Mouse (Mus musculus) MEL (cell line): Measurements from ENCODE around the gene Pla2g4c. TPM values are rescaled to one million over a fixed set of nuclear protein-coding genes. Genes with fewer than 3 reads are reported as not detected.

ENCODE experiments used
- DNase-seq: peaks from one replicate; pipeline ENCODE4 v3.0.0; 2011; ENCODE audit warnings: low read depth, low spot score
- H3K27ac ChIP-seq: 2 replicates; pipeline ENCODE4 v1.5.1; 2012; ENCODE audit warnings: low read depth, mild to moderate bottlenecking, control low read depth, low read length, moderate library complexity; ENCODE audit not compliant: control insufficient read depth
- H3K27me3 ChIP-seq, 2 experiments: fragments of 150-350 bp in 1 of 2; sonication (generic) in 1 of 2; 2 replicates each; pipeline ENCODE4 v1.6.1; 2012; ENCODE audit warnings: low read length in 2 of 2, mild to moderate bottlenecking in 2 of 2, improper control_type of control experiment in 1 of 2, moderate library complexity in 1 of 2; ENCODE audit not compliant: insufficient read depth in 2 of 2, control insufficient read depth in 1 of 2
- H3K36me3 ChIP-seq, 2 experiments: 2 replicates each; pipeline ENCODE4 v1.6.1; 2012 to 2014; ENCODE audit warnings: low read length in 2 of 2, improper control_type of control experiment in 1 of 2, inconsistent platforms in 1 of 2, mild to moderate bottlenecking in 1 of 2; ENCODE audit not compliant: insufficient read depth in 2 of 2, control insufficient read depth in 1 of 2
- H3K4me1 ChIP-seq, 2 experiments: fragments of 150-350 bp in 1 of 2; sonication (generic) in 1 of 2; 2 replicates each; pipeline ENCODE4 v1.6.1; 2012; ENCODE audit warnings: low read length in 2 of 2, improper control_type of control experiment in 1 of 2, mild to moderate bottlenecking in 1 of 2; ENCODE audit not compliant: insufficient read depth in 2 of 2, control insufficient read depth in 1 of 2
- H3K4me3 ChIP-seq, 2 experiments: fragments of 150-350 bp in 1 of 2; sonication (generic) in 1 of 2; 2 replicates each; pipeline ENCODE4 v1.5.1; 2012; ENCODE audit warnings: low read depth in 2 of 2, low read length in 2 of 2, mild to moderate bottlenecking in 2 of 2, moderate library complexity in 2 of 2, control low read depth in 1 of 2, improper control_type of control experiment in 1 of 2; ENCODE audit not compliant: control insufficient read depth in 1 of 2, insufficient read depth in 1 of 2
- H3K79me2 ChIP-seq: 2 replicates; pipeline ENCODE4 v1.6.1; 2012; ENCODE audit warnings: mild to moderate bottlenecking, low read length, moderate library complexity; ENCODE audit not compliant: control insufficient read depth, poor library complexity, insufficient read depth
- H3K9ac ChIP-seq: 2 replicates; pipeline ENCODE4 v1.6.1; 2012; ENCODE audit warnings: low read depth, mild to moderate bottlenecking, control low read depth, low read length, moderate library complexity; ENCODE audit not compliant: control insufficient read depth, poor library complexity, severe bottlenecking
- H3K9me3 ChIP-seq: fragments of 150-350 bp; sonication (generic); replicated peaks from 2 replicates; pipeline ENCODE4 v1.6.1; 2012; ENCODE audit warnings: mild to moderate bottlenecking, low read length, improper control_type of control experiment, moderate library complexity; ENCODE audit not compliant: insufficient read depth
- BHLHE40 ChIP-seq: IDR thresholded peaks from 2 replicates; pipeline ENCODE4 v1.6.1; 2012; ENCODE audit warnings: low read depth, mild to moderate bottlenecking, inconsistent platforms, low read length, improper control_type of control experiment, borderline replicate concordance
- CHD1 ChIP-seq: IDR thresholded peaks from 2 replicates; pipeline ENCODE4 v1.6.1; 2012; ENCODE audit warnings: low read depth, mild to moderate bottlenecking, inconsistent platforms, low read length, improper control_type of control experiment
- CTCF ChIP-seq, 3 experiments: IDR thresholded peaks in 2 of 3; conservative IDR thresholded peaks in 1 of 3; 2 replicates each; pipeline ENCODE4 v1.5.1; 2011 to 2012; ENCODE audit warnings: low read length in 3 of 3, low read depth in 2 of 3, mild to moderate bottlenecking in 2 of 3, improper control_type of control experiment in 1 of 3, inconsistent platforms in 1 of 3, mixed read lengths in 1 of 3, moderate library complexity in 1 of 3; ENCODE audit not compliant: control insufficient read depth in 1 of 3, insufficient read depth in 1 of 3, poor library complexity in 1 of 3, severe bottlenecking in 1 of 3
- E2F4 ChIP-seq: IDR thresholded peaks from 2 replicates; pipeline ENCODE4 v1.6.1; 2011; ENCODE audit warnings: low read depth, low read length, improper control_type of control experiment, borderline replicate concordance
- EP300 ChIP-seq, 2 experiments: IDR thresholded peaks; 2 replicates each; pipeline ENCODE4 v1.6.1; 2011; ENCODE audit warnings: improper control_type of control experiment in 2 of 2, low read length in 2 of 2, low read depth in 1 of 2, mild to moderate bottlenecking in 1 of 2
- ETS1 ChIP-seq: IDR thresholded peaks from 2 replicates; pipeline ENCODE4 v1.6.1; 2012; ENCODE audit warnings: low read depth, mild to moderate bottlenecking, inconsistent platforms, low read length, improper control_type of control experiment, moderate library complexity
- GABPA ChIP-seq: IDR thresholded peaks from 2 replicates; pipeline ENCODE4 v1.6.1; 2012; ENCODE audit warnings: low read depth, mild to moderate bottlenecking, inconsistent platforms, low read length, improper control_type of control experiment, moderate library complexity
- GATA1 ChIP-seq: IDR thresholded peaks from 2 replicates; pipeline ENCODE4 v1.6.1; 2011; ENCODE audit warnings: low read depth, low read length, improper control_type of control experiment
- HCFC1 ChIP-seq: IDR thresholded peaks from 2 replicates; pipeline ENCODE4 v1.6.1; 2012; ENCODE audit warnings: low read depth, mild to moderate bottlenecking, inconsistent platforms, low read length, improper control_type of control experiment, moderate library complexity
- MAFK ChIP-seq: IDR thresholded peaks from 2 replicates; pipeline ENCODE4 v1.6.1; 2011; ENCODE audit warnings: low read depth, mild to moderate bottlenecking, low read length, improper control_type of control experiment, borderline replicate concordance
- MAZ ChIP-seq: IDR thresholded peaks from 2 replicates; pipeline ENCODE4 v1.6.1; 2012; ENCODE audit warnings: low read depth, mild to moderate bottlenecking, inconsistent platforms, low read length, improper control_type of control experiment
- MEF2A ChIP-seq: IDR thresholded peaks from 2 replicates; pipeline ENCODE4 v1.6.1; 2014; ENCODE audit warnings: low read depth, mild to moderate bottlenecking, inconsistent platforms, low read length, improper control_type of control experiment; ENCODE audit not compliant: poor library complexity, insufficient replicate concordance, severe bottlenecking; ENCODE audit errors: extremely low read depth
- MXI1 ChIP-seq: IDR thresholded peaks from 2 replicates; pipeline ENCODE4 v1.6.1; 2011; ENCODE audit warnings: mild to moderate bottlenecking, low read depth, low read length, improper control_type of control experiment
- MYB ChIP-seq: IDR thresholded peaks from 2 replicates; pipeline ENCODE4 v1.6.1; 2011; ENCODE audit warnings: mild to moderate bottlenecking, low read depth, low read length, improper control_type of control experiment
- POLR2A ChIP-seq, 2 experiments: IDR thresholded peaks; 2 replicates each; pipeline ENCODE4 v1.6.1; 2011 to 2012; ENCODE audit warnings: low read length in 2 of 2, mild to moderate bottlenecking in 2 of 2, control low read depth in 1 of 2, improper control_type of control experiment in 1 of 2, low read depth in 1 of 2, moderate library complexity in 1 of 2; ENCODE audit not compliant: control insufficient read depth in 1 of 2, insufficient read depth in 1 of 2, poor library complexity in 1 of 2
- RCOR1 ChIP-seq: IDR thresholded peaks from 2 replicates; pipeline ENCODE4 v1.6.1; 2012; ENCODE audit warnings: low read depth, mild to moderate bottlenecking, inconsistent platforms, low read length, improper control_type of control experiment
- SIN3A ChIP-seq: IDR thresholded peaks from 2 replicates; pipeline ENCODE4 v1.6.1; 2012; ENCODE audit warnings: low read length, improper control_type of control experiment, inconsistent platforms
- SMC3 ChIP-seq: IDR thresholded peaks from 2 replicates; pipeline ENCODE4 v1.6.1; 2011; ENCODE audit warnings: low read depth, low read length, improper control_type of control experiment
- TAL1 ChIP-seq: IDR thresholded peaks from 2 replicates; pipeline ENCODE4 v1.6.1; 2012; ENCODE audit warnings: mild to moderate bottlenecking, inconsistent platforms, low read length, moderate library complexity, mixed read lengths
- TBP ChIP-seq: IDR thresholded peaks from 2 replicates; pipeline ENCODE4 v1.8.0; 2011; ENCODE audit warnings: low read depth, low read length, improper control_type of control experiment
- USF2 ChIP-seq, 2 experiments: IDR thresholded peaks; 2 replicates each; pipeline ENCODE4 v1.6.1; 2011 to 2012; ENCODE audit warnings: improper control_type of control experiment in 2 of 2, low read length in 2 of 2, borderline replicate concordance in 1 of 2, inconsistent platforms in 1 of 2, low read depth in 1 of 2, mild to moderate bottlenecking in 1 of 2; ENCODE audit not compliant: insufficient read depth in 1 of 2
- ZNF384 ChIP-seq: IDR thresholded peaks from 2 replicates; pipeline ENCODE4 v1.6.1; 2012; ENCODE audit warnings: low read depth, mild to moderate bottlenecking, inconsistent platforms, low read length, improper control_type of control experiment
- polyA plus RNA-seq, 2 experiments: library from polyadenylated mRNA; stranded (reverse) in 1 of 2; unstranded in 1 of 2; fragments of >175 nt in 1 of 2; fragments of >200 nt in 1 of 2; gene quantifications; 2 replicates each; pipeline versions ENCODE4 v1.2.1 to v1.2.4; 2012; ENCODE audit warnings: low replicate concordance in 2 of 2, low read depth in 1 of 2; ENCODE audit not compliant: insufficient read length in 2 of 2, insufficient read depth in 1 of 2, missing spikeins in 1 of 2
- total RNA-seq: library from RNA; depleted of rRNA; stranded (reverse); fragments of 300-350 nt; gene quantifications from 2 replicates; pipeline ENCODE4 v1.2.3, GENCODE M21; 2012

The Pla2g4c gene
- total and polyA plus RNA-seq, 3 experiments: 1.0 to 2.0 TPM; not detected in 1

GRCm38 (mm10) chr7:13291370-13291769 is 33.1 kb upstream of the Pla2g4c start:
- Histone ChIP-seq H3K4me3 (no peak overlapping the region), H3K9me3 (no peaks in the 10 kb centered on the region), H3K27ac (no peak overlapping the region), H3K27me3 (no peaks in the 10 kb centered on the region), H3K36me3 (peaks cover 13 to 15% of the 10 kb centered on the region in 2 experiments; a peak in 3 of 4 replicates), H3K9ac (no peak overlapping the region), H3K4me1 (peaks cover 2 to 11% of the 10 kb centered on the region in 2 experiments; a peak in 3 of 4 replicates), H3K79me2 (no peaks in the 10 kb centered on the region)
- no peak for DNase-seq
- TF ChIP-seq CTCF (IDR thresholded peaks at IDR 0.05 in 2 of 3, conservative IDR thresholded peaks at IDR 0.05 in 1 of 3; ENCODE audit: control insufficient read depth in 1 of 3, insufficient read depth in 1 of 3, low read depth in 2 of 3, low read length in 3 of 3, poor library complexity in 1 of 3, severe bottlenecking in 1 of 3) (no peak), TAL1 (no peak)

DNA sequence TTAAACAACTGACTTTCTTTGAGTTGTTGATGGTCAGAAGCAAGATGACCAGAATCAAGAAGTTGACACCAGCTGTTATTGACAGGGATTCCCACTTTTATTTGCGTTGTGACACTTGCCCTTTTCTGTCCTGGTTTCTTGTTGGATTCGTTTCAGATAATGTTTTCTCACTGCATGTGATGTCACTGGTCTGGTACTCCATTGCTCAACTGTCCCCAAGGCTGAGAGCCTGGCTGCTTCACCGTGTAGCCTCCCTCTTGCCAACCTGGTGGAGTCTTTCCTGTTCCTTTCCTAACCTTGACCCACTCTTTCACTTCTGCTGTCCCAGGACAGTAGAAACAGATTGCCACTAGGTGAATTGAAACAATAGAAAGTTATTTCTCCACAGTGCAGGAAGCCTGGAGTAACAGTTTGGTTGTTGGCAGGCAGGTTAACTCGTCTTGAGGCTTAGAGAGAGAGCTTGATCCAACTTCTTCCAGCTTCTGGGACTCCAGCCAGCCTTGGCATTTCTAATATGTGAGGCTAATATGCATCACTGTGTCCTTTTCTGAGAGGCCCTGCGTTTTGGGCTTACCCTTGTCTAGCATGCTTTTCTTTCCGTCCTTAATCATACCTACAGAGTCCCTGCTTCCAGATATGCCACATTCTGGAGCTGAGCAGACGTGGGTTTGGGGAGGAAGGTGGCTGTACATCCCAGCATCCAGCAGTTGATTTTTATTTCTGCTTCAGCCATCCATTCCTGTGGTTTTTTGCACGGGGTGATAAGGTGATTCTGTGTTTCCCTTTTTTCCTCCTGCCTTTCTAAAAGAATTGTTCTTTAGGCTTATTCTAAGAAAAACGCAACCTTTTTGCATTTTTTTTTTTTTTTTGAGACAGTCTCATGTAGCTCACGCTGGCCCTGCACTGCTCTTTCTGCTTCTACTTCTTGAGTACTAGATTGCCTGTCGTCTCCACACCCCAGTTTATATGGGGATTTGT is 30.3 kb upstream of the Pla2g4c start:
- Histone ChIP-seq H3K4me3 (no peak overlapping the region), H3K79me2 (no peaks in the 10 kb centered on the region), H3K9me3 (no peaks in the 10 kb centered on the region), H3K27ac (peak overlapping the region; percentile 19; the same call in 1 of the 2 replicates), H3K9ac (no peak overlapping the region), H3K4me1 (peaks cover 2 to 11% of the 10 kb centered on the region in 2 experiments; a peak in 3 of 4 replicates)
- TF ChIP-seq GATA1 (peak; percentile 52), GABPA (no peak), MYB (no peak), EP300 (IDR thresholded peaks at IDR 0.05; ENCODE audit: low read depth in 1 of 2, low read length in 2 of 2) (peak; percentile 51 to 65), HCFC1 (no peak), ETS1 (peak; percentile 28; the same call in 1 of the 2 replicates), MXI1 (no peak), SIN3A (peak; percentile 26; the same call in 1 of the 2 replicates), SMC3 (no peak), MAFK (no peak), CTCF (IDR thresholded peaks at IDR 0.05 in 2 of 3, conservative IDR thresholded peaks at IDR 0.05 in 1 of 3; ENCODE audit: control insufficient read depth in 1 of 3, insufficient read depth in 1 of 3, low read depth in 2 of 3, low read length in 3 of 3, poor library complexity in 1 of 3, severe bottlenecking in 1 of 3) (no peak), RCOR1 (0 out of 2 replicates have a peak, but pooled peaks have one; percentile 44), E2F4 (no peak), TBP (no peak), USF2 (IDR thresholded peaks at IDR 0.05; ENCODE audit: borderline replicate concordance in 1 of 2, insufficient read depth in 1 of 2, low read depth in 1 of 2, low read length in 2 of 2) (no peak), TAL1 (peak; percentile 17; the same call in 1 of the 2 replicates), MAZ (no peak), MEF2A (no peak), POLR2A (IDR thresholded peaks at IDR 0.05; ENCODE audit: control insufficient read depth in 1 of 2, insufficient read depth in 1 of 2, low read depth in 1 of 2, low read length in 2 of 2, poor library complexity in 1 of 2) (no peak), CHD1 (no peak), BHLHE40 (no peak), ZNF384 (peak; percentile 84)
- TF ChIP-seq, all 39 proteins: peak for 7
- no peaks in the 10 kb centered on the region for H3K27me3 ChIP-seq
- peak; percentile 51 for DNase-seq
- peaks cover 13 to 18% of the 10 kb centered on the region in 2 experiments; a peak in 3 of 4 replicates for H3K36me3 ChIP-seq
